Mouse (Mus musculus) CD4-positive helper T cell, adult 2 months (primary cell): ENCODE measurements around the gene Zhx3.
A peak's percentile ranks its signal among the peaks of the same experiment; 100 is the strongest.

Experiments used
- DNase-seq: peaks from one replicate; pipeline ENCODE4 v3.0.0-alpha.2; 2012; ENCODE audit warnings: low read depth, missing footprints, low spot score

The Zhx3 gene

DNA sequence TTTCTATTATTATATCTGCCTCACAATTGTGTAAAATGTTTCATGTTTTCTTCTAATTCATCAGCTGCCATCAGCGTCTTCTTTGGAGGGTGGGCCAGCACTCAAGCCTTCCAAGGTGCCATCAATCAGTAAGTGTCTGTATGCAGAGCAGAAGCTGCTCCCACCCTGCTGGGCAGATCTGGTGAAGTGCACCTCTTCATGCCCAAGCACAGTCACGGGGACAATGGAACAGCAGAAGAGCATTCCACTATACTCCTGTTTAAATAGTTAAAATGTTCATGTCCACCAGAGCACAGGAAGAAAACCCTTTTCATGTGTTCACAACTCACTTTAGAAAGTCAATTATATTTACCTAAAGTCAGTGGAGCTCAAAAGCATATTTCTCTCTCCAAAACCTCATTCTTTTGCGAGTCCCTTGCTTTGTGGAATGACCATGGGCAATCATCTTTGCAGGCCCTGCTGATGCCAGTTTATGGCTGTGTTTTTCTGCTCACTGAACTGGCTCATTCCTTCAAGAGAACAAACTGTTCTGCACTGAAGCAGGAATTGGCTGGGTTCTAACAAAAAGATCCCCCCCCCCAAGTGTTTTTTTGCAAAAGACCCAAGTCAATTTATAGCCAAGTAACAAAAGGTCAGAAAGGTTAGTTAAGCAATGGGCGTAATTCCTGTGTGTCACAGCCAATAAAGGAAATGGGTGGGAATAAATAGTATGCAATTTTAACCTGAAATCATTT is 67.8 kb downstream of the Zhx3 start:
- DNase-seq: no peak

DNA sequence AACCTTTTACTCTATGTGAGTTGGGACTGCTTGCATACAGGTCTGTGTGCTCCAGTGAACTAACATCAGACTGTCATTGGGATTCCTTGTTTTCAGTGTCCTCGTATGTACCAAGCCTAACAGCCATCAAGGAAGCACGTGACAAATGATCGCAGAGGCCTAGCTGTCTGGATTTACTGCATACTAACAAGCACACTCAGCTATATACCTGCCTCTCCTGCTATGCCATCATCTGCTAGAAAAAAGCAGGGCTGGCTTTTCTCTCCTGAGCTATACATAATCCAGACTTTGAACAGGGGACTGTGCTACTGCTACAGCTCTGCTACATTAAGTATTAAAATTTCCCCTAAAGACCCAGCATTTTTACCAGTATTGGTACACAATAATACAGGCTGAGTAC is 70.5 kb downstream of the Zhx3 start:
- DNase-seq: no peak

DNA sequence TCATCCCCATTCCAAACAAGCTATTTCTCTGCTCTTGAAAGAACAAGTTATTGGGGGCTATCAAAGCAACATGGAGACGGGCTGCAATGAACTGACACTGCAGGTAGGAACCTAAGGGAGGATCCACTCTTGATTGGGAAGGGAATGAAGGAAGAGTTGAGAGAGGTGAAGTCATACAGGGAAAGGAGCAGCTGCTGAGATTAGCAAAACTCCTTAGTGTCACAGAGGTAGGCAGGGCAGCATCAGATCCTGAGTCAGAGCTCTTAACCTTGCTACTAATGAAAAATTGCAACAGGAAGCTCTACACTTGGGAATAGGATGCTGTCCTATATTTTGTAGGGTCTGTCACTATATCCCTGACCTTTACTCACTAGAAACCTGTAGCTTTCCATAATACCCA is 71.8 kb downstream of the Zhx3 start:
- no peak for DNase-seq

DNA sequence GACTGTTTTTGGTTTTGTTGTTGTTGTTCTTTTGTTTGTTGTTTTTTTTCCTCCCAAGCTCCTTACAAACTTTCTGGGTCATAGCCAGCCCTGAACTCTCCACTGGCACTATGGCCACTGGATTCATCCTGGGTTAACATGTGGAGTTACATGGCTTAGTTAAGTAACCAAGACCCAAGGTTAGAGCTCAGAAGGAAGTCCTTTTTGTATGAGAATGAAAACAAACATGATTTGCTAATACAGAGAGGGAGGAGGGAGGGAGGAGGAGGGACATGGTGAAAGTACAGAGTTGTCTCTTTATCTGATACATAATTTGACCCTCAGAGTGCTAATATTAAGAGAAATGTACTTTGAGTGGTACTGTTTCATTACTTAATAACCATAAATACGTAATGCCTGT is 74.6 kb downstream of the Zhx3 start:
- DNase-seq: no peak

DNA sequence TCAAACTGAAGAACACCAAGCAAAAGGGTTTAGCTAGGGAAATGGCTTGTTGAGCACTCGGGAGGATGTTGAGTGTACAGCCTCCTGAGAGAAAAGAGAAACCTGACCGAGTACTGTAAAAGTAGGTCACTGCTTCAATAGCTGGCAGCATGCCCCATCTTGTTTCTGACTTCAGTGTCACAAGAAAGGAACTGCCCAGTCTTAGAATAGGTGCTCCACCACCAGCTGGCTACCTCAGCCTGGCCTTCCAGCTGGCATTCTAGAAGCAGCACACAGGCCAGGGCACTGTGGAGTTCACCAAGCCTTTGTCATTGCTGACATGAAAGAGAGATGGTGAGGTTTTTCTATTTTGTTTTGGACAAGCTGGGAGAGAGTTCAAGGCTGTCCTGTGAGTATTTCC is 75.8 kb downstream of the Zhx3 start:
- DNase-seq: no peak

DNA sequence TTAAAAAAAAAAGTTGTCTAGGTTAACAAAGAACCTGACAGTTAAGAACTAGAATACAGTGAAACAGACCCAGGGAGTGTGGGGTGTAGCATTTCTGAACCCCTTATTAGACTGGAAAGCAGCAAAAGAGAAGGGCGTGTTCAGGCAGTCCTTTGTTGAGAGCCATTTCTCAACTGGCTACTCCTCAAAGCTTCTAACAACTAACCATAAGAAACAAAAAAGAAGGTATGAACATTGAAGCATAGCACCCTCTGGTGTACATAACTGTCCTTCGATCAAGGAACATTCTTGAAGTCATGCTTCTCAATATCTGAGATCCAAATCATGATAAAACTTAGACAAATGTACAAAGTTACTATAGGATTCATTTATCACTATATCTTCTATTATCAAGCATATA is 79.7 kb downstream of the Zhx3 start:
- peak; percentile 65 for DNase-seq

DNA sequence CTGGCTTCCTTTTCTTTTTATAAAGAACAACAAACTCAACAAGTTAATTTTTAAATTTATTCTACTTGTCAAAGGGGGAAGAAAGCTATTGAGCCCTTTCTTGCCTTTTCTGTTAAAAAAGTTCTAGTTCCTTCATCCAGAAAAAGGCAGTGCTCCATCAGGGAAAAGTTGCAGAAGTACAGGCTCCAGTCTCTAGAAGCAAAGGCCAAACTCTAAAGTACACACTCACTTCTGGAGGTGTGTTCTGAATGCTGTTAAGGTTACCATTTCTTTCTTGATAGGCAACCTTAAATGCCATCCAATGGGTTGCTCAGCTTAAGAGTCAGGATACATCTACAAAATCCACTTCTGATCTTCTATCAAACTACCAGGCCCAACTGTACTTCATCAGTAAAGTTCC is 83.1 kb downstream of the Zhx3 start:
- DNase-seq: no peak

DNA sequence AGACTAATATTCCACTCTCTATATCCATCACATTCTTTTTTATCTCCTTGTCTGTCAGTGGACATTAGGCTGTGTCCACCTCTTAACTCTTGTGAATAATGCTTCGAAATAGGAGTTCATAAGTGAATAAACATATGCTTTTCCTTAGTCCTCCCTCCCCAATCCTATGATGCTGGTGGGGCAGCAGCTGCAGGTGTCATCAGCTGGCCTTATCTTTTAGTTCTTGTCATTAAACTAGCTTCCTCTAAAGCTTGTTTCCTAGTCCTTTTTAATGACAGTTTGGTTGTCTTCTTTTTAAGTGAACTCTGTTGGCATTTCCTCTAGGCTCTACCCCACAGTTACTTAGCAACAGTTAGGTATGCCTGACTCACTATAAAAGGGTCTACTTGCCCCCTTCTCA is 83.8 kb downstream of the Zhx3 start:
- DNase-seq: no peak

DNA sequence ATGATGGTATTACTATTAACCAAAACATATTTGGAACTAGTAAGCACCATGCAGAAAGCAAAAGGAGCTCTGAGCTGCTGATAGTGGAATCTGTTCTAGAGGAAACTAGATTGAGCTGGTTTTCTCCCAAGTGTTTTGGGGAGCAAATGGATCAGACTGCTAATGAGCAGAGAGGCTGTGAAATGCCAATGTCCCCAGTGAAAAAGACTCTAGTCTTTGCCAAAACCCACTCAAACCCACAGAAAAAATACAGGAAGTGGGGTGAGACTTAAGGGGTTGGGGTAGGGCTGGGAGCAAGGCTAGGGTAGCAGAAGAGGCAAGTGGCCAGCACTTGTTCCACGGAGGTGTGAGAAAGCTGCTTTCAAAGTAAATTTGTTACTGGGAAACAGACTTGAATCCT is 86.5 kb downstream of the Zhx3 start:
- no peak for DNase-seq

DNA sequence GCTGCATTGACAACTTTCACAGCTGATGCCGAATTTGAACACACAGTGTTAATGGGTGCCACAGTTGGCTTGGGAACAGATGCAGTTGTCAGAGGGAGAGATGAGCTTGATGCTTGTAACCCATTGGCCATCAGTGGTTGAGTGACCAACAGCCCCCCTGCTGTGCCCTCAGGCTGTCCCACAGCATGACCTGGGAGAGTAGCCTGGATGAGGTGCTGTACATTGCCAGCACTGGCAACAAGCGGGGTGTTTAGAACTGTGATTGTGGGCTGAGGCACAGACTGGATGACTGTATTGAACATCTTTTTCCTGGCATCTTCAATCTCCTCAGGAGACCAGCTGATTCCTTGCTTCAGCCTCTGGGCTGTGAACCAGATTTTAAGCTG is 92.0 kb downstream of the Zhx3 start:
- DNase-seq: no peak

DNA sequence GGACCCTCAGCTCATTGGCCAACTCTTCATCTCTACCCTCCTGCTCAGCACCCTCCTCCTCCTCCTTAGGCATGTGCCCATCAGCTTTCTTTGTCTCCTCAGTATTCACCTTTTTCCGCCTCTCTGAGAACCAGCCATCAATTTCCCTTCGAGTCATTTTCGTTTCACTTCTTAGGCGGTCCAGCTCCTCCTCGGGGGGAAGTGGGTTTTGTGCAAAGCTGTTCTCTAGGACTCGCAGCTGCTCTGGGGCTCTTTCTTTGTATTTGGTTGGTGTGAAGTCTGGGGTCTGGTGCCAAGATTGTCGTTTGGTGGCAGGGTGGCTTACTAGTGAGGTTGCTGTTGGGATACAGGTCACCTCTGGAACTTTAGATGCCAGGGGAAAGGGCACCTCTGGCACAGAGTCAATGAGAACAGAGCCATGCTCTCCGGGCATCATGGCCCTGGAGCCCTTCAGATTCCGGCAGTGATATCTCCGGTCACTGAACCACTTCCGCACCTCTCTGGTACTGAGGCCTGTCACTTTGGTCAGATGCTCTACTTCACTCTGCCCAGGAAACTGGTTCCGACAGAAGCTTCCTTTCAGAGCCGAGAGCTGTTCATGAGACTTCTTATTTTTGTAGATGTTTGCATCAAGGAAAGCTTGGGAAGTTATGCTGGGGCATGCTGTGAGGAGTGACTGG is 92.5 kb downstream of the Zhx3 start:
- no peak for DNase-seq

DNA sequence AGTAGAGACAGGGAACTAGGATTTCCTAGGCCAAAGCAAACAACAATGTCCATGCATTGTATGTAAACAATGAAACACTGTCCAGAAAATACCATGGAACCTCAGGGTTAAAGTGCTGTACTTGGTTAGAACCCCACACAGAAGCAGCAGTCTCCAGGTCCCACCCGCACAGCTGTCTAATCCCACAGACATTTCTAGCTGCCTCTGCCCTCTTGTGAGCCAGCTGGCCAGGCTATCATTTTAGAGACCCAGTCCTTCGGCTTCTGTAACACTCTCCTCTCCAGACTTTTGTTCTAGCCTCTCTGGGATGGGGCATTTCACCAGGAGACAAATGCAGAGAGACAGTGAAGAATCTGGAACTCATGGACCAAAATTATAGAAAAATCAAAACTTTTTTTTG is 94.8 kb downstream of the Zhx3 start:
- no peak for DNase-seq

DNA sequence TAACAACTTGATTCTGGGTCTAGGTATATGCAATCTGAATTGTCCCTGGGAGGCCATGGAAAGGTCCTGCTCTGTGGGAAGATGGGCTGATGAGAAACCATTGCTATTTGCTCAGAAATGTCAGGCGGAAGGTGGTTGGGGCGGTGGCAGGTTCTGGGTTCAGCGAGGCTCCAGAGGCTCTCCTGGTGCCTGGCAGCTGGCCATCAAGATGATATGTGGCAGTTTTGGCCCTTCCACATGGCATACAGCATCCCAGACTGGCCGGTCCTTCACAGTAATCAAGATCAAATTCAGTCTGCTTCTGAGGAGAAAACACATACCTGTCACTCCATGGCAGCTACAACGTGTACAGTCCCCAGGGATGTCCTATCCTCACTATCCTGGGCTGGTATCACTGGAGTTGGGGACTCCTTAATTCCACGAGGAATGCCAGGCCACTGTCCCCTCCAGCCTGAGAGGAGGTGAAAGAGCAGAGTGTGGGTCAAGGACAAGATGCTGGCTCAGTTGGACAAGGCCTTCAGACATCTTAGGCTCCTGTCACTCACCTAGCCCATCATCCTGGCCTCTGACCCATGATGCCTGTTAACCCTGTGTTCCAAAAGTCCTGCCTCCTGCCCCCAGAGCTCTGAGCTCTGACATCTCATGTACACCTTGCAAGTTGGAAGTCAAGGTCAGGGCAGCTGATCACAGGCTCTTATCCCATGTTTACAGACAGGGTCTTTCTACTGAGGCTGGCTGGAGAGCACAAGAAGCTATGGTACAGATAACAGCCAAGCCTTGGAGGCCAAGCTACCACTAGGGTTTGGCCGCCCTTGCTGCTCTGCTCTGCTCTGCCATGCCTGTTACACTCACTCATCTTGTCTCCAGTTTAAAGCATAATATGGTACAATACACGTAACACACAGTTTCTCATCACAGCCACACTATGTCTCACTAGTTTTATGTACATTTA is 101.2 kb downstream of the Zhx3 start:
- no peak for DNase-seq

DNA sequence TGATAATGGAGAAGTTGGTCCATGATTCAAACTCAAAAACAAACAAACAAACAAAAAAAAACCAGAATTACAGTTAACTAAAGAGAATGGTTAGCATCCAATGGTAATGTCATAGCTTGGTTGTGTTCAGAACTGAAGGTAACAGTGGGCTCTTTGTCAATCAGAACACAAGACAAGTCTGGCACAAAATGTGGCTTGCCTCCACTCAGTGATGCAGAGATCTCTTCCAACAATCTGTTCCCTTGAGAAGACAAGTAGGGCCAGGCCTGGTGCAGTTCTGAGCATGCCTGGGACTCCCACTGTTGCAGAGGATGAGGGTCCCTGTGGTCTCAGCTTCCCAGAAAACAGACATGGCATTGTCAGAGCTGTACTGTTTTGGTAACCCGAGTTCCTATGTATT is 101.9 kb downstream of the Zhx3 start:
- DNase-seq: no peak

DNA sequence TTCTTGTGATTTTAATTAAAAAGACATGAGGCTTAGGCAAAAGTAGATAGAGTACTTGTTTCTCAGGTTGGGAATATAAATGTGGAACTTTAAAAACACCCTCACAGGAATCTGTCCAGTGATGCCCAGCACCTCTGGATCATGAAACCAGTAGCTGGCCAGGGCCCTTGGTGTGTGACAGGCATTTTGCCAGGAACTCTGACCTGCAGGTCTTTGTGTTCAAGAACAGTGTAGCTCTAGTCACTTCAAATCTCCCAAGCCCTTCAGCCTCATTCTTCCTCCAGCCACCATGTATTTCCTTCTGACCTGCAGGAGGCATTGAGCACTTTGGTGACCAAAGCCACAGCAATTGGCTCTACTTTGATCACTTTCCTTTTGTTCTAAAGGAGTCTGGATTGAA is 102.4 kb downstream of the Zhx3 start:
- no peak for DNase-seq

DNA sequence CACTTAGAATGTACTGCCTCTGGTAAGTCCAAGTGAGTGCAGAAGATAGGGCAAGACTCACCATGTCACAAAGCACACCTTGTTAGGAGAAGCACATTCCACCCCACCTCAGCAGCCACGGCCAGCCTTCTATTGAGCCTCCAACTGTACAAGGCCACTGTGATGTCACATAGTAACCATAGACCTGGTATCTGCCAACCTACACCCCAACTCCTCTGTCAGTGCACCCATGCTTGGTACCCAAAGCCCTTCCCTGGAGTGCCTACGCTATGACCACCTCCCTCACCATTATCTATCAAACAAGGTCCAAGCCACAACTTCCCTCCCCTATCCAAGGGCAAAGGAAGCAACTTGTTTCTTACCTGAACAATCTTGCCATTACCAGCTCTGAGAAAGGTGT is 103.8 kb downstream of the Zhx3 start:
- no peak for DNase-seq

DNA sequence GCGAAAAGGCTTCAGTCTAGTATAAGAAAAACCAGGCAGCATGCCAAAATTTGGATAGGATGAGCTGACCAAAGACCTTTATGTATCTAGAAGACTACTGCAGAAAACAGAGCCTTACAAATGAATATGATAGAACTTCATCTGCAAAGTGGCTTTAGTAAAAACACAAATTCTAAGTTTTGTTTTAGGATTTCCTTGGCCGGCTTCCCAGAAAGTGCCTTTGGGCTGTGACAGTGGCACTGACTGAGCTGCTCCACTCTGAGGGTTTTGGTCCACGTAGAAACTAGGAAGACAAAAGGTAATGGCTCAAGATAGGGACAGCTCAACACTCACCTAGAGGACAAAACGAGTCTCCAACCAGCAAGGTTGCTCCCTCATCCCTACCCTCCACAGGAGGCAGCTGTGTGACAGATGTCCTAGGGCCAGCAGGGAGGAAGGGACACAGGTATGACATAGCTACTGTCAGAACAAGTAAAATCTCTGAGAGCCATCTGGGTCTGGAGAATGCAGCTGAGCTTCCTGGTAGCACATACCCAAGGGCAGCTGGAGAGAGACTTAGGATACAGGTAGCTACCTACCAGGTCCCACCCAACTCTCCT is 104.6 kb downstream of the Zhx3 start:
- no peak for DNase-seq

DNA sequence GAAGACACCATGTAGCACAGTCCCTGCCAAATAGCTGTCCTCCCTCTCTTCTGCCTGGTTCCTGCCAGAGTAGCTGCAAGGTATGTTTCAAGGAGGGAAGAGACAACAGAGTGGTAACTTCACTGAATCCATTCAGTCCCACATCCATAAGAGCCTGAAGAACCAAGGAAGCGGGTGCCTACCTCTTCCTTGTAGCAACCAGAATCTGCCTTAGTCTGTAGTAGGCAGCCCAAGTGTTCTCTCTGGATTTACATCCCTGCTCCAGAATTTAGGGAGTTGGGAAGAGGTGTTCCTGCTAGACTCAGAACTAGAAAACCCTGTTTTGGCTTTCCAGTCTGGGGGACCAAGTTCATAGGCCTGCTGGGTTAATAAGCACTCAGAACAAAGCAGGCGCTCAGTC is 105.6 kb downstream of the Zhx3 start:
- no peak for DNase-seq

DNA sequence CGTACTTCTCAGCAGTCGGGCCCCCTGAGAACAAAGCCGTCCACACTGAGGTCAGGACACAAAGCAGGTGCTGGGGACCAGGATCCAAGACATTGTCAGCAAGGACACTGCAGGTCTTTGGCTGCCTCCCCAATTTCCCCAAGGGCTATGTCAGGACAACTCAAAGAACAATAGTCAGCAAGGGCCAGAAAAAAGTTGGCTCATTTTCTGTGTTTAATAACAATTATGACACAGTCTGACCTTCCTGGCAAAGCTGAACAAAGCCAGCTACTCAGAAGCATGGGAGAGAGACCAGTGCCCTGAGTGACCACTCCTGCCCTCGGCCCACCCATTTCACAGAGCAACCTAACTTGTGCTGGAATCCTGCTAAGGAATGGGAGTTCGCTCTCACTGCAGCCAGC is 106.4 kb downstream of the Zhx3 start:
- DNase-seq: no peak

DNA sequence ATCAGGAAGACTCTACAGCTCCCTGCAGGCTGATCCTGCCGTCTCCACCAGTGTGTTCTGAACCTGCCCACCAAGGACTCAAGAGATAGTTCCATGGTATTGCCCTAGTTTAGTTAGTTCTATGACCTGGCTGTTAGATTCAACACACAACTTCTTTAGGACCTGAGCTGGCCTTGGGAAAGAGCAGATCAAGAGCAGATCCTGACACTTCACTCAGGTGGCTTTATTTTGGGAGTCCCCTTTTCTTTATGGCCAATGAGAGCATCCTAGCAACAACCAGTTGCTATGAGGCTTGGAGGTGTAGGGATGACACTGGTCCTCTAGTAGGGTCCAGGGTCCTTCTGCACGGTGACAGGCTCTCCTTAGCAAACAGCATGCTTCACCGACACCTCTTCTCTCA is 107.7 kb downstream of the Zhx3 start:
- no peak for DNase-seq

DNA sequence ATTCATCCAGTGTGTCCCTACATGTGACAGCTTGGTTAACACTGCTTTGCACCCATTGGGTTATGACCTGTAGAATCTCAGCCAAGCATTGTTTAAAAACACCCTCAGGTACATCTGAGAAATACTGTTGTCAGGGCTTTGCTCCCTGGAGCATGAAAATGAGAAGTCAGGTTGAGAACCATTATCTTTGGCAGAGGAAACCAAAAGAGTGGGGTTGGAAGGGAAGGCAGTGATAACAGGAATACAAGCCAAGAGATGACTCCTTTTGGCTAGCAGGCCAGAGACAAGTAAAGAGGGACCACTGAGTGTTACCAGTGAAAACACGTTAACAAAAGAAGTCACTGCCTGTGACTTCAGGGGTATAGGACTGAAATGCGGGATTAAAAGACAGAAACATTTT is 108.4 kb downstream of the Zhx3 start:
- DNase-seq: no peak

DNA sequence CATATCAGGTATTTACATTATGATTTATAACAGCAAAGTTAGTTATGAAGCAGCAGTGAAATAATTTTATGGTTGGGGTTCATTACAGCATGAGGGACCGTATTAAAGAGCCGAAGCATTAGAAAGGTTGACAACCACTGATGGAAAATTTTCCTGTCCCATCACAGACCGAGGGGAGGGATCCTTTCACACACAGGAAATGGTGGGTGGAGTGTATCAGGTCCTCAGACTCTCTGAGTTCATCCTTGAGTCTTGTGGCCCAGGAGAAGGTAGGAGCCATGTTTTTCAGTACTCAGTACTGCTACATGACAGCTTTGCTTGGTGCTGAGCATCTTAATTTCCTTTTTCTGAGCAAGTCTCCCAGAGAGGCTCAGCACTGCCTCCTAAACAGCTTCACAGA is 109.0 kb downstream of the Zhx3 start:
- peak; percentile 62 for DNase-seq
